Mouse (Mus musculus) right cerebral cortex, adult 18-20 months (tissue): ENCODE results near the gene Irf5.

Source experiments
- DNase-seq: peaks from one replicate; pipeline ENCODE4 v3.0.0; 2022; ENCODE audit warnings: mixed read lengths

The Irf5 gene

GRCm38 (mm10) chr6:29526281-29527251 is at the start of gene Irf5:
Irf5 (plus strand) TSS chr6:29526625.
- no peak for DNase-seq

GRCm38 (mm10) chr6:29482691-29483090 is 43.7 kb upstream of the Irf5 start:
- DNase-seq = no peak

GRCm38 (mm10) chr6:29484716-29485559 is 41.5 kb upstream of the Irf5 start:
- DNase-seq = peak; percentile 15

GRCm38 (mm10) chr6:29485951-29486350 is 40.5 kb upstream of the Irf5 start:
- DNase-seq = no peak

GRCm38 (mm10) chr6:29494101-29494500 is 32.3 kb upstream of the Irf5 start:
- DNase-seq = no peak

- DNase-seq = no peak
Observed at GRCm38 (mm10) chr6:29496270-29496669, 30.2 kb upstream of the Irf5 start.

GRCm38 (mm10) chr6:29497791-29498190 is 28.6 kb upstream of the Irf5 start:
- DNase-seq = no peak

DNA sequence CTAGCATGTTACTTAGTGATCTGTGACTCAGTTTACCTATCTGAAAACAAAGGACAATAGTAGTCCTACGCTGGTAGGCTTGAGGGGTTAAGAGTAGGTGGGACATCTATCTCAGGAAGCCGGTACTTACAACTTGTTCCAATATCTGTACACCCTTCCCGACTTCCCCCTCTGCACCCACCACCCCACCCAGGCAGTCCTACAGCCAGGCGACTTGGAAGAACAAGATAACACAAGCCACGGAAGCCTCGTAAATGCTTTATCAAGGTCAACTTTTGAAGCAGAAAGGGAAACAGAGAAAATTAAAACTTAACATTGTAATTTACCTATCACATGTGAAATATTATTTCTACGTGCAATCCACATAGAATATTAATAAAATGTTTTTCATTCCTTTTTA is 26.2 kb upstream of the Irf5 start:
- no peak for DNase-seq

DNA sequence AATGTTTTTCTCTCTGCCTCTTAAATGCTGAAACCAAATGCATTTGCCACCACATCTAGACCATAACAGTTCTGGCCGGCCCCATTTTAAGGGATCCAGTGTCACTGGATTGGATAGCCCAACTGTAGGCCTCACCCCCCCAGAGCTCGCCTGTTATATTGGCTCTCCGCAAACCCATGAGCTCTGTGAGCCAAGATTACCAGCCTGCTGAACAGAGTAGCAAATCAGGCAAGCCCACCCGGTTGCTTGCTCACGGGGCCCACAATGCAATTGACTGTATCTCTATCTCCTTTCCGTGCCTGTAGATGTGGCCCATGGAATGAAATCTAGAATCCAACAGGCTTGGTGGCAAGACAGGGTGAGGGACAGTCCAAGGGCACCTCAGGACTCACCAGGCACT is 25.6 kb upstream of the Irf5 start:
- DNase-seq = no peak

DNA sequence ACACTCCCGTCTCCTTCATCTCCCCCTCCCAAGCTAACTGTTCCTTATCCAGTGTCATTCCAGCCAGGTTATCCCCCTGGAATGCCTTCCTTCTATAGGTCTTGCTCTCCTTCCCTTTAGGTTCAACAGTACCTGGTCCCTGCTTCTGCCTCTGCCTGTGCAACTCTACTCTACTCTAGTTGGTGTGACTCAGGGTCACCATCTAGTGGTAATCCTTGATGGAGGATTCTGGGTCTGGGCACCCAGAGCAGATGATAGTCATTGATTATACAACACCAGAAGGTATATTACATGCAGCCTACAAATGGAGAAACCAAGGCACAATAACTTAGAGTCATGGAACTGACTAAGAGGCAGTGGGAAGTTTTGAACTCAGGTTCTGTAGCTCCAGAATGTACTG is 24.8 kb upstream of the Irf5 start:
- no peak for DNase-seq

- no peak for DNase-seq
Observed at GRCm38 (mm10) chr6:29505493-29505892, 20.9 kb upstream of the Irf5 start.

DNA sequence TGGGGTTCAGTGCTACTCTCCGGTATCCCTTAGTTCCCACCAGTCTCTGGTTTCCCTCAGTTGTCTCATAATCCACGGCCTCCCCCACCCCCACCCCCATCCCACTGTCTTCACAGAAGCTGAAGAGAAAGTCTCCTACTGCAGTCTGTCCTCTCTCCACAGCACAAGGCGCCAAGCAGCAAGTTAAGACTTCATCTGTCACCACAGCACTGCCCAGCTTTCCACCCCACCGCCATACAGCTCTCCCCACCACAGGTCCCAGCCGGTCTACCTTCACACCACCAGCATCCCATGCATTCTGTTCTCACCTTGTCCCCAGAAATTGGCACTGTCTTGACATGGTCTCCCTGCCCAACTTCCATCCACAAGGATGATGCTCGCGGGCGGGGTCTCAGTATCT is 19.6 kb upstream of the Irf5 start:
- DNase-seq = no peak

GRCm38 (mm10) chr6:29507447-29508309 is 18.7 kb upstream of the Irf5 start, which contains the start of gene Kcp:
Kcp (minus strand) TSS chr6:29507952.
- DNase-seq = no peak

DNA sequence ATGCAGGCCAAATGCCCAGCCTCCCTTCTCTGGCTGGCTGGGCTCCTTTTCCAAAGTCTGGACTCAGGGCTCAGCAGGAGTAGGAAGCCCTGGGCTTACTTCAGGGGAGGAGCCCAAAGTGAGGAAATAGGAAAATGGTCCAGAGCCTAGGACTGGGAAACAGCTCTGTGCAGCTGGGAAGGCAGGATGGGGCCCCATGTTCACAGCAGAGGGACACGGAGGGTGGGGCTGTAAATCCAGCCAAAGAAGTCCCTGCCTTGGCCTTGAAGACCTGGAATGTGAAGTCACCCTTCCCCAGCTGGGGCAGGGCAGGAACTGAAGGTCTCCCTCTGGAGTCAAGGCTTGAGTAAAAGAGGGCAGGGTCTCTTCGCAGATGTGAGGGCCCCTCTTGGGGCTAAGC is 17.3 kb upstream of the Irf5 start:
- no peak for DNase-seq

- DNase-seq = no peak
Observed at GRCm38 (mm10) chr6:29513284-29513683, 13.1 kb upstream of the Irf5 start.

DNA sequence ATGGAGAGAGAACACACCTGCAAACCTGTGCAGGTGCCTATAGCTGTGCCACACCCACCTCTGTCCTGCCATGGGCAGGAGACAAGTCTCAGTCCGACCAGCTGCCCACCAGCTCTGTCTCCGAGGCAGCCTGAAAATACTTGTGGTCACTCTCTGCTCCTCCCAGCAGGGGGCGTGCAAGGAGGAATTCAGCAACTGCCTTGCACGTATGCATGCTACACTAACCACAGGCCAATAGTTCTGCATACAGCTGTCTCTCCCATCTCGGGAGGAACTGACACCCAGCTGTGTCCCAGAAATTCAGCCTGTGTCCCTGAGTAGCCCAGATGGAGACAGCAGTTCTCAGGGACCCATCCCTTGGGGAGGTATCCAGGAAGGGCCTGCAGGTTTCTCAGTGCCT is 9.3 kb upstream of the Irf5 start:
- DNase-seq = peak; percentile 69

GRCm38 (mm10) chr6:29522626-29523300 is 3.7 kb upstream of the Irf5 start:
- DNase-seq = no peak

- DNase-seq = no peak
Observed at GRCm38 (mm10) chr6:29523301-29524033, 3.0 kb upstream of the Irf5 start.

DNA sequence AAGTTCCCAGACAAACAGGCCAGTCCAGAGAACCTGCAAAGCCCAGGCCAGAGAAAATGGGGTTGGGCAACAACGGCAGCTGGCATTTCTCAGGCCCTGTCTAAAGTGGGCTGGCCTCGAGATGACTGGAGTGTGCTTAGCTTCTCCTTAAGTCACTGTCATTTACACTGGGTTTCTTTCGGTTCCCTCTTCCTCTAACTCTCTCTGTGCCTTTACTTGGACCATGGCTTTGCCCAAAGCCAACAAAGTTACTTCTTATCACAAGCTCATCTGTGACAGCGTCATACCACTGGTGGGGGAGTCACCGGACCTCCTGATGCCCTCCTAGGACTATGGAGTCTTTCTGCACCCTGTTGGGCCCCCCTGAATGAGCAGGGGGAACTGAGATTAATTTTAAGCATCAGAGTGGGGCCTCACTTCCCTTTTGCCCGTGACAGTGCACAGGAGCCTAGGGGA is 2.4 kb upstream of the Irf5 start:
- DNase-seq = no peak

GRCm38 (mm10) chr6:29525256-29525655 is 1.2 kb upstream of the Irf5 start:
- no peak for DNase-seq
